Mouse (Mus musculus) inflammation-experienced regulatory T-cells, adult 16 weeks (primary cell): ENCODE data around the gene Flnb. TPM values are rescaled to one million over a fixed set of nuclear protein-coding genes. Genes with fewer than 3 reads are reported as not detected.

Experiments used
- polyA plus RNA-seq: library from polyadenylated mRNA; unstranded; fragments of 100-300 nt; shearing (Covaris generic); gene quantifications from one replicate; pipeline ENCODE4 v1.2.1, GENCODE M21; 2017

The Flnb gene
- polyA plus RNA-seq: 27.6 TPM

DNA sequence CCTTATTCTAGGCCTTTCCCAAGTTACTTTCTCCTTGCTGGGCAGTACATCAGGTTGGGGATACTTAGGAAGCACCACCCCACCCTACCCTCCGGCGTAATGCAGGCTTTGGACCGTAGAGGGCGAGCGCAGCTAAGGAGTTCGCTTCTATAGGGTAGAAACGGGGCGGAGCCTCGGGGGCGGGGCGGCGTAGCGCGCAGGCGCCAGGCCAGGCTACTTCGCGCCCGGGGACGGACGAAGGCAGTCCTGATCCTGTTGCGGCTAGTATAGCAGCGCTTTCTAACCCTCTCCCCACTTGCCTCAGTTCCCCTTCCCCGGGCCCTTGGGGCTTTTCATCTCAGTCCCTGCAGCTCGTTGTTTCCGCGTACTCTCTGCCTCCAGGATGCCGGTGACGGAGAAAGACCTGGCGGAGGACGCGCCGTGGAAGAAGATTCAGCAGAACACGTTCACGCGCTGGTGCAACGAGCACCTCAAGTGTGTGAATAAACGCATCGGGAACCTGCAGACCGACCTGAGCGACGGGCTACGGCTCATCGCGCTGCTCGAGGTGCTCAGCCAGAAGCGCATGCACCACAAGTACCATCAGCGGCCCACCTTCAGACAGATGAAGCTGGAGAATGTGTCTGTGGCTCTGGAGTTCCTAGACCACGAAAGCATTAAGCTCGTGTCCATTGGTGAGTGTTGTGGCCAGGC, at the start of gene Flnb:
Gene Flnb (plus strand): TSS at position 188 of the 693 bp plus-strand sequence.

DNA sequence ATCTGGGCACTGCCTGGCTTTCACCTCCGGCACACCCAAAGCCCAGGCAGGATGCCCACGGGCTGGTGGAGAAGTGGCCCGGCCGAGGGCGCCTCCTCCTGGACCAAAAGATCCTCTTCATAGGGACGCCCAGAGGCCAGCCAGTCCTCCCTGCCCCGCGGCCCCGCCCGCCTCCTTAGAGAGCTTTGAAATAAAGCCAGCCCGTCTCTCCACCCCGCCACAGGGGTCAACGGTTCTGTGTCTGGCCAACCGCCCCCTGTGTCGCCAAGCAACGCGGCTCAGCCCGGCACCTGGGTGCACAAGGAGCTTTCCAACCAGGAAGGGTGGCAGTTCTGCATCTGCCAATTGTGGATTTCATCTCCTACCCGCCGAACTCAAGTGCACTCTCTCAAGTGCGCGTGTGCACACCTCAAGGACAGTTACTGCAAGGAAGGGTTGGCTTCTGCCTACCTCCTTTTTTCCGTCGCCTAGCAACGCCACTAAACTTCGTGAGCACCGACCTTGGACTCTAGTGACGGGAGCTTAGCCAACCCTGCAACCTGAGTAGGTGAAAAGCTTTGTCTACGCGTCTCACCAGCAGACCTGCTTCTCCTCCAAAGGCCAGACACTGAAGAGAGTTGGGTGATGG, 26.1 kb upstream of the Flnb start, which contains the start of gene Gm26661:
Gene Gm26661 (plus strand): TSS at position 56 of the 628 bp plus-strand sequence.

GRCm38 (mm10) chr14:7957049-7957448, 139.3 kb downstream of the Flnb start, which contains the start of gene Gm45521:
TSS of gene Gm45521 (plus strand) at chr14:7957288.

DNA sequence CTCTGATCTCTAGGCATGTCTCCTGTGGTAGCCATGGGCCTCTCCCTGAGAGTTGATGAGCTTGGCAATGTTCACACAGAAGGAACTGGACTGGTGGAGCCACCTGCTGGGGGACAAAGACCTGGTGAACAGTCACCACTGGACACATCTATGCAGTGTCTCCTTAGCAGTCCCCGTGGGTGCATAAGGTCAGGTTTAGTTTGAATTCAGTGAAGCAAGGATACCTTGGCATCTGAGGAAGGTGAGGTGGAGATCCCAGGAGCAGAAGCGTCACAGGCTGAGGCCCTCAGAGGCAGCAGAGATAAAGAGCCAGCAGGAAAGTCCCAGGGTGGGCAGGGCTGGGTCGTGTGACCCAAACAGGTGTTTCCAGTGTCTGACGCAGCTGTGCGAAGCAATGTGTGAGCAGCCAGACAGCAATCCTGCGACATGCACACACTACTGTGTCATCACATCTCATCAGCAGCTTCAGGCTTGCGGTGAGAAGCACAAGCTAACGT, 176.6 kb downstream of the Flnb start, which contains the start of gene Dnase1l3:
Gene Dnase1l3 (minus strand): TSS at position 303 of the 497 bp plus-strand sequence.

Other genes starting within 250 kb of the Flnb start
- 3.4 TPM for gene Gm3558, start 249.4 kb upstream of the Flnb start, polyA plus RNA-seq
- not detected for gene Gm10338, start 222.4 kb upstream of the Flnb start, polyA plus RNA-seq
- not detected for gene Gm10128, start 174.0 kb upstream of the Flnb start, polyA plus RNA-seq
- not detected for gene Gm26661, start 26.4 kb upstream of the Flnb start, polyA plus RNA-seq
- gene Gm45521, start 139.3 kb downstream of the Flnb start, polyA plus RNA-seq: not detected
- 2.0 TPM for gene Dnase1l3, start 176.6 kb downstream of the Flnb start, polyA plus RNA-seq
- gene Abhd6, start 184.9 kb downstream of the Flnb start, polyA plus RNA-seq: 39.0 TPM